Mouse (Mus musculus) thymus, adult 18-20 months (tissue): ENCODE data around the gene Atp8b3.

ENCODE experiments used
- DNase-seq, 2 experiments: peaks; one replicate each; pipeline ENCODE4 v3.0.0; 2022; ENCODE audit warnings: mixed read lengths in 2 of 2

The Atp8b3 gene

GRCm38 (mm10) chr10:80538710-80539394 lies at the start of gene Atp8b3:
Gene Atp8b3, minus strand, starts transcription at chr10:80539124.
- DNase-seq, result peak; percentile 62 to 77

- DNase-seq, result no peak
Observed at GRCm38 (mm10) chr10:80587305-80587657, 48.4 kb upstream of the Atp8b3 start.

DNA sequence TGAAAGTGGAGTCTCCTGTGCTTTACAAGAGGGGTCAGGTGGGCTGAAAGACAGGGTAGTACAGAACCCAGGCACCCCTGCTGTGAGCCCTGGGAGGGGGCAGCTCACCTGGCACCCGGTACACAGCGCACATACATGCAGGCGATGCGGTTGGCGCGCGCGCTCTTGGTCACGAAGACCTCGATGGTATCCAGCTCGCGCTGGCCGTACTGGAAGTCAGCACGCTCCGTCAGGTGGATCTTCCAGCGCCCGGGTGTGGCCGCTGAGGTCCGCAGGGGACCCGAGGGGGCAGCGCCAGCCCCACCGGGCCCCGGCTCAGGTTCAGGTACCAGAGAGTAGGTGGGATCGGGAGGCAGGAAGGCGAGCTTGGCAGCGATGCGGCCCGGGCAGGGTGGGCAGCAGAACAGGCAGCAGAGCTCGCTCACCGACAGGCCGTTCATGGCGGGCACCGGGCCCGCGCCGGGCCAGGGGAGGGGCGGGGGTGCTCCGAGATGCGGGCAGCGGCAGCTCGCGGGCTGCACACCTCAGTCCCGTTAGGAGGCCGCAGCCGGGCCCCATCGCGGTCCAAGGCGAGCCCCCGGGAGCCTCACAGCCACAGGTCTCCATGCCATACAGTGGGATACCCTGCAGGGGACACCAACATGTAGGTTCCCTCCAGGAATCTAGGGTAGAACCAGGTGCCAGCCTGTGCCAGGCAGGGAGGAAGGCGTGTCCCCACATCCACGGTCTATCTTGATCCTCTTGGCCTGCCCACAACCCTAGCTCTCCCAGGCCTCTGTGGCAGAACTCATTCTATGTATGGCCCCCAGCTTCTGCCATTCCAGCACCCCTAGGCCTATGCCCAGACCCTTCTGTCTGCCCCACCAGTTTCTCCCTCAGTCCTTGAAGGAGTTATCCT lies 47.7 kb upstream of the Atp8b3 start:
- no peak for DNase-seq

- no peak for DNase-seq
Observed at GRCm38 (mm10) chr10:80585581-80585980, 46.7 kb upstream of the Atp8b3 start.

- peak in 1 of 2 experiments; percentile 64 for DNase-seq
Observed at GRCm38 (mm10) chr10:80584642-80585552, 46.0 kb upstream of the Atp8b3 start.

GRCm38 (mm10) chr10:80584045-80584488 lies 45.1 kb upstream of the Atp8b3 start:
- no peak for DNase-seq

DNA sequence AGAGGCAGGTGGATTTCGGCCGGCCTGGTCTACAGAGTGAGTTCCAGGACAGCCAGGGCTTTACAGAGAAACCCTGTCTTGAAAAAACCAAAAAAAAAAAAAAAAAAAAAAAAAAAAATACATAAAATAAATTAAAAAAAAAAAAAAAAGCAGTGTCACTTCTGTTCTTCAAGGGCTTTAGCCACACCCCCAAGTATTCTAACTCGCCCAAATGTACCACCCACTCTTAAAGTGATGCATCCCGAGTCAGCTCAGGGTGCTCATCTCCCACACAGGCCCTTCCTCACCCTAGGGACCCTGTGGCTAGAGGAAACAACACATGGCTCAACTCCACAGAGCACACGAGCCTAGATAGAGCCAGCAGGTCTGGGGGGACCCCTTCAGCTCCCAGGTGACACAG lies 44.1 kb upstream of the Atp8b3 start:
- DNase-seq, result no peak

- DNase-seq, result peak in 1 of 2 experiments; percentile 74
Observed at GRCm38 (mm10) chr10:80578911-80579310, 40.0 kb upstream of the Atp8b3 start.

DNA sequence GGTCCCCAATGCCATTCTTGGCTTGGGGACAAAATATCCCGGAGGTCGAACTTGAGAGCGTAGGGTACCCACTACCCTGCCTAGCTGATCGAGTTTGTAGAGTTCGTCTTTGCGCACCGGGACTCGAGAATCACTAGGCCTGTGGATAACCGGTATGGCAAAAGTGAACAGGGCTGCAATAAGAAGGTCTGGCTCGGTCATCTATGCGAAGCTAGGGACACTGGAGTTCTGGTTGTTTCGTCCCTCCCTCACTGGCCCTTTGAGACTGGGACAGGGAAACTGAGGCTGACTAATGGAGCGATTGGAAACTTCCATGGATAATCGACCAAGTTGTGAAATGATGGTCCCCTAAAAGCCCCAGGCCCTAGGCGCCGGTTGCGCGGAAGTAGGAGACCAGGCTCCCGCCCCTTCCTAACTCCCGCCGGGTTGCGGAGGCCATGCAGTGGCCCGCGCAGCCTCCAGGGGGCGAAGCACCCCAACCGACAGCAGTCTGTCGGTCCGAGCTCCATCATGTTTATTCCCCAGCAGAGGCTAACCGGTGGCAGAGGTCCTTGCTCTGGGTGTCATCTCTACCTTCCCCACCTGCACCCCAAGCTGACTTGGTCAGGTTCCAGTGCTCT lies 39.3 kb upstream of the Atp8b3 start:
- DNase-seq, result peak; percentile 78 to 82

DNA sequence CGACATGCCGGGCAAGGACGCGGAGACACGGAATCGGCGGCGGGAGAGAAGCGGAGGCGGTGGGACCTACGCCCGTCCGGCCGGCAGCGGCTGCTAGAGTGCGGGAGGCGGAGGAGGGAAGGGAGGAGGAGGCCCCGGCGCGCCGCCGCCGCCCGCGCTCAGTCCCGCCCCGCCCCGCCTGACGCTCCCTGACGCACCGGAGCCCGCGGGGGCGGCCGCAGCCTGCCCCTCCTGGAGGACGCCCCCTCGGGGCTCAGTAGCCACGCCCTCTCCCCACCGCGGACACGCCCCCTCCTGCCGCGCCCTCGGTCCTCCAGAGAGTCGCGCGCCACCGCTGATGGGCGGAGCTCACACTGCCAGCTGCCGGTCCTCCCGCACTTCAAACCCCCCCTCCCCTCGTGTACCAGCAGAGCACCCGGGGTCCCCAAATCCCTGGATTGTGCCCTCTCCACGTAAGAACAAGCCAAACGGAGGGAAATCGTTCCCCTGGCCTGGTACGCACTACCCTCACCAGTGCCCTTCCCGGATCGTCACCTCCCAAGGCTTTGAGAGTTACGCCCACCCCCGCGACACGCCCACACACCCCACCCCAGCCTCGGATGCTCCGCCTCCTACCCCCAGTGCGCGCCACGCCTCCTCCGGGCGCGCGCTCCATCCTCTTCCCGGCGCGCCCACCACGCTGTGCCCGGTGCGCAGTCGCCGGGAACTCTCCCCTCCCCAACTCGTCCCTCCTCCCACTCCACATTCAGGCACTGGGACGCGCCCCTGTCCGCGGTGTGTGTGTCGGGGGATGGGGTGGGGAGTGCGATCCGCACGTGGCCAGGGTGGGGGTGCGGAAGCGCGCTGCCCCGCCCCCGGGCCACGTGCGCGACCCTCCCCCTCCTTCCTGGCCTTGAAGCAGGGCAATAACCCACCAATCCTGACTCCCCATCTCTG lies 38.5 kb upstream of the Atp8b3 start, which contains the start of gene Klf16:
TSS of gene Klf16 (minus strand) at position 127 of the 936 bp plus-strand sequence.
- DNase-seq, result peak; percentile 97 to 98

DNA sequence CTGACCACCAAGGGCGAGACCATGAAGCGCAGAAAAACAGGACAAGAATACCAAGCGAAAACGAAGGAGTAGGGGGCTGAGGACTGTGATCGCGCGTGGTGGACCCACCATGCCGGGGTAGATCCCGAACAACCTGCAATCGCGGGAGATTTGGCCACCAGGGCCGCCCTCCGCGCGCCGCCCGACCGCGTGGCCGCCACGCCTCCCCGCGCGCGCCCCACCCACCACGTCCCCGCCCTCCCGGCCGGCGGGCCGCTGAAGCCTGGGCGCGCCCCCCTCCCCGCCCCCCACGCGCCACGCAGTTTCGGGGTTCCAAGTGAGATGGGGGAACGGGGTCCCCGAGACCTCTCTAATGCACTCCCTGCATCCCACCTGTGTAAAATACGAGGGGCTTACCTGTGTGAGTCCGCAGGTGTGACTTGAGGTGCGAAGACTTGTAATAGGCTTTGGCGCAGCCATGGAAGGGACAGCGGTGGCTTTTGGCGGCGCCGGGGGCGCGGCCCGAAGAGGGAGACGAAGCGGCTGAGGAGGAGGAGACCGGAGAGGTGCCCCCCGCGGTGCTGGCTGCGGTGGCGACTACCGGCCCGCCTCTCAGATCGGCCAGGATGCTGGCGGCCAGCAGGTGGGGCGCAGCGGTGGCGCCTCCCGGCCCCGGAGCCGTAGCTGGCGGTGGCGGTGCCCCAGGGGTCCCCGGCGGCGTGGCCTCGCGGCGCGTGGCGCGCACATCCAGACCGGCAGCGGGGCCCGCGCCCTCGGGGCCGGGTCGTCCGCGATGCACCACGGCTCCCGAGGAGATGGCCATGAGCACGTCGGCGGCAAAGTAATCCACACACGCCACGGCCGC lies 37.6 kb upstream of the Atp8b3 start:
- peak in 1 of 2 experiments; percentile 68 for DNase-seq

GRCm38 (mm10) chr10:80575925-80576324 lies 37.0 kb upstream of the Atp8b3 start:
- no peak for DNase-seq

DNA sequence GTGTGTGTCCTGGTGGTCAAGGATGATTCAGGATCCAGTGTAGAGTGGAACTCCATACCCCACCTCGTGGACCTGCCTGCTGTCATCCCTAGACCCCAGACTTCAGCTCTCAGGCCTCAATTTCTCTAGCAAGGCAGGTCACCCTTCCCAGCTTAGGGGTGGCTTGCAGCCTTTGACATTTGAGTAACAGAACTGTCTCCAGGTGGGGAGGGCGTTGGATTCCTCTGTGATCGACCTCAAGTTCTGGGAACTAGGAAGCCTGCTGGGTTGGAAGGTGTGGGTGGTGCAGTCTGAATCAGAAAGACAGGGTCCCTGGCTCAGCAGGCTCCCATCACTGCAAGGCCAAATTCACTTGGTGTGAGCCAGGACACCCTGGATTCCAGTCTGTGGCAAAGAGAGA lies 36.0 kb upstream of the Atp8b3 start:
- DNase-seq, result no peak

DNA sequence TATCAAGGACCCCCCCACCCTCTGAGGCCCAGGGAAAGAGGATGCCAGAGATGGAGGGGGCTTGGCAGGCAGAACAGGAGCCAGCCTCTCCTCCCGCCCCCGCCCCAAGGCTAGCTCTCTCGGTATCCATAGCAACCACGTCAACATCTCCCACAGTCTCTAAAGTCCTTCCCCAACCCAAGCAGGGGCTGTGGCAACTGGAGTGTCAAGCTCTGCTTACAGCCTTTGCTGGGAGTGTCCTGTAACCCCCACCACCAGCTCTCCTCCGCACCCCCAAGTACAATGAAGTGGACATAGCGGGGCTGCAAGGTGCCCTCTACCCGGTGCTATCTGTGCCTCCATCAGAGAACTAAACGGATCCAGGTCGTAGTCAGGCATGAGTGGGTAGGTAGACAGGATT lies 35.0 kb upstream of the Atp8b3 start:
- no peak for DNase-seq

GRCm38 (mm10) chr10:80572477-80572876 lies 33.6 kb upstream of the Atp8b3 start:
- DNase-seq, result no peak

DNA sequence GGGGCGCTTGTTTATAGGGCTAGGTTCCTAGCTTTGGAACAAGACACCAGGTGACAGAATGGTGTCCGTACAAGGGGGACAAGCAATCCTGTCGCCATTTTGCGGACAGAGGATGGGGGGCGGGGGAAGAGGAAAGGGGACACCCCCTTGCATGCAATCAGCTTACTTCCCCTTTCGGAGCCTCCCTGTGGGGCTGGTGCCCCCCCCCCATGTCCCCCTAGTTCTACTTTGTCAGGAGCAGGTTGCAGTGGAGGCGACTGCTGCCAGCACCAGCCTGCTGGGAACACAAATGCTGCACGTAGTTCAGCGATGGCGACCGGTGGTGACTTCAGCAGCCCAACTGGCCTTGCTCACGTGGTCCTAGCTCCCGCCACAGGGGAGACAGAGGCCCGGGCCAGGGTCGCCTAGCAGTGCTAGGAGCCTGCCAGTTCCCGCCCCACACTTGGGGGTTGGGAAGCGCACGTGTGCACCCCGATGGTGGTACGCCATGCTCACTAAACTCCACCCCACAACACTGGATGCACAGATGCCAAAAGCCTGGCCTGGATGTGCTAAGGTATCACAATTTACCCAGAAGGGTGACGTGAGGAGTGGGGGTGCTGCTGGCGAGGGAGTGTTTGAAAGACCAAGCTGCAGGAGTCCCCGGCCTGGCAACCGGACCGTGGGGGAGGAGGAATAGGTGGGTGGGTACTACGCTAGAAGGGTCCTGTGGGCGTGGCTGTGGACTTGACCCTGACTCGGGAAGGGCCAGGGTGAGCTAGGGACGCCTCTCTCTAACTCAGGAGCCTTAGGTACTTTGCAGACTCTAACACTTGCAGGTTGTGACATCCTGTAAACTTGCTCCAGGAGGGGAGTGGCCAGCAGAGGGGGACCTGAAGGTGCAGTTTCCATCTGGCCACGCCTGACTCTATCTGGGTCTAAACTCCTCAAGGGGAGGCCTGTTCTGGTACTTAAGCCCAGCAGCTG lies 32.2 kb upstream of the Atp8b3 start:
- DNase-seq, result no peak

GRCm38 (mm10) chr10:80570419-80570818 lies 31.5 kb upstream of the Atp8b3 start:
- DNase-seq, result no peak

GRCm38 (mm10) chr10:80569664-80570066 lies 30.7 kb upstream of the Atp8b3 start:
- no peak for DNase-seq

GRCm38 (mm10) chr10:80568876-80569275 lies 30.0 kb upstream of the Atp8b3 start:
- DNase-seq, result no peak
